Mouse (Mus musculus): ENCODE data around the gene Adam12. TPM values are rescaled to one million over a fixed set of nuclear protein-coding genes. Genes with fewer than 3 reads are reported as not detected.

Adam12 gene
- polyA plus RNA-seq, 1 experiment from 2014 or later, result 1.0 TPM

GRCm38 (mm10) chr7:133920724-133921123 is 311.2 kb downstream of the Adam12 start:
- Histone ChIP-seq H3K27me3 (replicated peaks; ENCODE audit: control insufficient read depth, insufficient read depth, low read length) (no peaks in the 10 kb centered on the region), H3K4me3 (ENCODE audit: low read depth, low read length) (no peak overlapping the region), H3K36me3 (ENCODE audit: control insufficient read depth, insufficient read depth) (no peaks in the 10 kb centered on the region), H3K9ac (ENCODE audit: low read depth, low read length) (no peak overlapping the region), H3K4me1 (replicated peaks; ENCODE audit: control insufficient read depth, insufficient read depth, low read length) (no peaks in the 10 kb centered on the region), H3K9me3 (ENCODE audit: control insufficient read depth) (no peaks in the 10 kb centered on the region), H3K4me2 (replicated peaks; ENCODE audit: low read depth) (no peak overlapping the region), H3K27ac (ENCODE audit: low read depth, low read length) (no peak overlapping the region)
- TF ChIP-seq CTCF (IDR thresholded peaks at IDR 0.05; ENCODE audit: low read depth), result no peak
- 58% methylated on average over 7 of the region's 7 CpGs for WGBS
- ATAC-seq, result no peak

GRCm38 (mm10) chr7:133919918-133920317 is 312.0 kb downstream of the Adam12 start:
- Histone ChIP-seq H3K27ac (ENCODE audit: low read depth, low read length) (no peak overlapping the region), H3K4me2 (replicated peaks; ENCODE audit: low read depth) (no peak overlapping the region), H3K36me3 (ENCODE audit: control insufficient read depth, insufficient read depth) (no peaks in the 10 kb centered on the region), H3K9me3 (ENCODE audit: control insufficient read depth) (no peaks in the 10 kb centered on the region), H3K4me1 (replicated peaks; ENCODE audit: control insufficient read depth, insufficient read depth, low read length) (no peaks in the 10 kb centered on the region), H3K4me3 (ENCODE audit: low read depth, low read length) (no peak overlapping the region), H3K9ac (ENCODE audit: low read depth, low read length) (no peak overlapping the region), H3K27me3 (replicated peaks; ENCODE audit: control insufficient read depth, insufficient read depth, low read length) (no peaks in the 10 kb centered on the region)
- WGBS, result 75% methylated on average over 5 of the region's 5 CpGs
- ATAC-seq, result no peak
- TF ChIP-seq CTCF (IDR thresholded peaks at IDR 0.05; ENCODE audit: low read depth), result no peak

- 70% methylated on average over 5 of the region's 5 CpGs for WGBS
- no peak for TF ChIP-seq CTCF (IDR thresholded peaks at IDR 0.05; ENCODE audit: low read depth)
- no peaks in the 10 kb centered on the region for H3K4me1 ChIP-seq (replicated peaks; ENCODE audit: control insufficient read depth, insufficient read depth, low read length)
These were observed 312.6 kb downstream of the Adam12 start for GRCm38 (mm10) chr7:133919306-133919705.

GRCm38 (mm10) chr7:133916230-133916629 is 315.7 kb downstream of the Adam12 start:
- no peak overlapping the region for H3K9ac ChIP-seq (ENCODE audit: low read depth, low read length)
- no peaks in the 10 kb centered on the region for H3K4me1 ChIP-seq (replicated peaks; ENCODE audit: control insufficient read depth, insufficient read depth, low read length)
- TF ChIP-seq CTCF (IDR thresholded peaks at IDR 0.05; ENCODE audit: low read depth), result no peak
- H3K36me3 ChIP-seq (ENCODE audit: control insufficient read depth, insufficient read depth), result no peaks in the 10 kb centered on the region
- no peak overlapping the region for H3K4me3 ChIP-seq (ENCODE audit: low read depth, low read length)
- H3K9me3 ChIP-seq (ENCODE audit: control insufficient read depth), result no peaks in the 10 kb centered on the region
- H3K27me3 ChIP-seq (replicated peaks; ENCODE audit: control insufficient read depth, insufficient read depth, low read length), result no peaks in the 10 kb centered on the region
- ATAC-seq, result no peak
- H3K27ac ChIP-seq (ENCODE audit: low read depth, low read length), result no peak overlapping the region
- no peak overlapping the region for H3K4me2 ChIP-seq (replicated peaks; ENCODE audit: low read depth)
- WGBS, result 76% methylated on average over 9 of the region's 9 CpGs

More at GRCm38 (mm10) chr7:133919306-133919705, 312.6 kb downstream of the Adam12 start:
- H3K9ac ChIP-seq (ENCODE audit: low read depth, low read length), result no peak overlapping the region
- H3K27me3 ChIP-seq (replicated peaks; ENCODE audit: control insufficient read depth, insufficient read depth, low read length), result no peaks in the 10 kb centered on the region
- no peak overlapping the region for H3K4me3 ChIP-seq (ENCODE audit: low read depth, low read length)
- no peak overlapping the region for H3K27ac ChIP-seq (ENCODE audit: low read depth, low read length)
- no peaks in the 10 kb centered on the region for H3K9me3 ChIP-seq (ENCODE audit: control insufficient read depth)
- no peaks in the 10 kb centered on the region for H3K36me3 ChIP-seq (ENCODE audit: control insufficient read depth, insufficient read depth)
- H3K4me2 ChIP-seq (replicated peaks; ENCODE audit: low read depth), result no peak overlapping the region
- no peak for ATAC-seq

DNA sequence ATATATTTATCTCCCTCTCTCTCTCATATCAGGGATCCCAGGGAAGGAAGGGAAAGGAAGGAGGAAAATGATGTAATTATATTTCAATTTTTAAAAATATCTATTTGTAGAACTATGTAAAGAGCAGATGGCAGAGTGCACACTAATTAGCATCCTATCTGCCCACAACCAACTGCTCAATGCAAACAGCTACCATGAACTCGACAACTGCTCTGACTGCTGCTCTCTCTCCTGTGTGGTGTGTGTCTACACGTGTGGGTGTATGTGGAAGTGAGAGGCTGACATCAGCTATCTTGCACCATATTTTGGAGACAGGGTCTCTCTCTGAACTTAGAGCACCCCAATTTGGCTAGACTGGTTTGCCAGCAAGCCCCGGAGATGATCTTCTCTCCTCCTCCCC is 320.1 kb downstream of the Adam12 start:
- no peak for TF ChIP-seq CTCF (IDR thresholded peaks at IDR 0.05; ENCODE audit: low read depth)
- no peak overlapping the region for H3K4me3 ChIP-seq (ENCODE audit: low read depth, low read length)
- H3K27ac ChIP-seq (ENCODE audit: low read depth, low read length), result no peak overlapping the region
- H3K27me3 ChIP-seq (replicated peaks; ENCODE audit: control insufficient read depth, insufficient read depth, low read length), result no peaks in the 10 kb centered on the region
- no peak overlapping the region for H3K9ac ChIP-seq (ENCODE audit: low read depth, low read length)
- H3K4me2 ChIP-seq (replicated peaks; ENCODE audit: low read depth), result no peak overlapping the region
- H3K36me3 ChIP-seq (ENCODE audit: control insufficient read depth, insufficient read depth), result no peaks in the 10 kb centered on the region
- no peaks in the 10 kb centered on the region for H3K4me1 ChIP-seq (replicated peaks; ENCODE audit: control insufficient read depth, insufficient read depth, low read length)
- no peak for ATAC-seq
- 83% methylated on average over 3 of the region's 3 CpGs for WGBS
- no peaks in the 10 kb centered on the region for H3K9me3 ChIP-seq (ENCODE audit: control insufficient read depth)

- Histone ChIP-seq H3K4me3 (ENCODE audit: low read depth, low read length) (no peak overlapping the region), H3K36me3 (ENCODE audit: control insufficient read depth, insufficient read depth) (no peaks in the 10 kb centered on the region), H3K27ac (ENCODE audit: low read depth, low read length) (no peak overlapping the region), H3K4me2 (replicated peaks; ENCODE audit: low read depth) (no peak overlapping the region), H3K4me1 (replicated peaks; ENCODE audit: control insufficient read depth, insufficient read depth, low read length) (no peaks in the 10 kb centered on the region), H3K9me3 (ENCODE audit: control insufficient read depth) (no peaks in the 10 kb centered on the region), H3K27me3 (replicated peaks; ENCODE audit: control insufficient read depth, insufficient read depth, low read length) (no peaks in the 10 kb centered on the region), H3K9ac (ENCODE audit: low read depth, low read length) (no peak overlapping the region)
- 31% methylated on average over 7 of the region's 7 CpGs for WGBS
- ATAC-seq, result no peak
- TF ChIP-seq CTCF (IDR thresholded peaks at IDR 0.05; ENCODE audit: low read depth), result no peak
These were observed 322.0 kb downstream of the Adam12 start for GRCm38 (mm10) chr7:133909833-133910375.

DNA sequence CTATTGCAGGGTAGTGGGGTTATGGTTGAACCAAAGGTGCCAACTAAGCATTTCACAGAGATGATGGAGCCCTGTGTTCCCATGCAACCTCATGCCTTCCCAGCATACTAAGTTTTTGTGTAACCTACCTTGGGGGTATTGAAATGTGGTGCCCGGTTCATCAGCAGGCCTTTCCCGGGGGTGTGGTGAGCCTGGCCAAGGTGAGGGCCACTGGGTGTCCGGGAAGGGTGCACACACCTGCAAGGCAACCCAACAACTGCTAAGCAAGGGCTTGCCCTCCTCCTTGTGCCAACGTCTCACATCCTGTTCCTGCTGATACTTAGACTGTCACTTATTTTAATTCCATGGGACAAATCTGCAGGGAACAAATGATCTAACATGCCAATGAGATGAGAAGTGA is 323.0 kb downstream of the Adam12 start:
- Histone ChIP-seq H3K4me2 (replicated peaks; ENCODE audit: low read depth) (no peak overlapping the region), H3K36me3 (ENCODE audit: control insufficient read depth, insufficient read depth) (no peaks in the 10 kb centered on the region), H3K9me3 (ENCODE audit: control insufficient read depth) (no peaks in the 10 kb centered on the region), H3K4me1 (replicated peaks; ENCODE audit: control insufficient read depth, insufficient read depth, low read length) (no peaks in the 10 kb centered on the region), H3K27me3 (replicated peaks; ENCODE audit: control insufficient read depth, insufficient read depth, low read length) (no peaks in the 10 kb centered on the region), H3K4me3 (ENCODE audit: low read depth, low read length) (no peak overlapping the region), H3K27ac (ENCODE audit: low read depth, low read length) (no peak overlapping the region), H3K9ac (ENCODE audit: low read depth, low read length) (no peak overlapping the region)
- 89% methylated on average over 4 of the region's 4 CpGs for WGBS
- no peak for ATAC-seq
- TF ChIP-seq CTCF (IDR thresholded peaks at IDR 0.05; ENCODE audit: low read depth), result no peak
